Mouse (Mus musculus): ENCODE results near the gene Rasa3. TPM values are rescaled to one million over a fixed set of nuclear protein-coding genes. Genes with fewer than 3 reads are reported as not detected.
A peak's percentile ranks its signal among the peaks of the same experiment; 100 is the strongest.

Rasa3 gene
- 10 to 100 TPM; 65.6 to 72.9 TPM for total RNA-seq (2021)
- long read RNA-seq, experiment 1, full-length matches to known transcripts, result 59 of 79 reads
- long read RNA-seq, experiment 1, partial matches to known transcripts, result 12 of 79 reads
- long read RNA-seq, experiment 1, other reads (novel, unspliced or antisense), result 8 of 79 reads
- long read RNA-seq, experiment 2, full-length matches to known transcripts, result 20 of 34 reads
- long read RNA-seq, experiment 2, partial matches to known transcripts, result 11 of 34 reads
- long read RNA-seq, experiment 2, other reads (novel, unspliced or antisense), result 3 of 34 reads

GRCm38 (mm10) chr8:13677413-13677883, at the start of gene Rasa3:
Gene Rasa3 (minus strand): TSS chr8:13677603.
- DNase-seq (ENCODE audit: low spot score in 2 of 2), result peak; percentile 89 to 95

- DNase-seq (ENCODE audit: low spot score in 2 of 2), result peak in 1 of 2 experiments; percentile 71
These were observed 48.3 kb upstream of the Rasa3 start for GRCm38 (mm10) chr8:13725722-13726121.

GRCm38 (mm10) chr8:13718980-13719379, 41.6 kb upstream of the Rasa3 start:
- no peak for DNase-seq (ENCODE audit: low spot score in 2 of 2)

- no peak for DNase-seq (ENCODE audit: low spot score in 2 of 2)
These were observed 31.1 kb upstream of the Rasa3 start for GRCm38 (mm10) chr8:13708514-13708913.

- DNase-seq (ENCODE audit: low spot score in 2 of 2), result no peak
These were observed 29.5 kb upstream of the Rasa3 start for GRCm38 (mm10) chr8:13706918-13707317.

- DNase-seq (ENCODE audit: low spot score in 2 of 2), result peak; percentile 61 to 66
These were observed 28.3 kb upstream of the Rasa3 start, which contains the start of gene Cfap97d2 for GRCm38 (mm10) chr8:13705668-13706067. Gene Cfap97d2 (plus strand): TSS chr8:13705889.

- no peak for DNase-seq (ENCODE audit: low spot score in 2 of 2)
These were observed 26.9 kb upstream of the Rasa3 start for GRCm38 (mm10) chr8:13704301-13704700.

- DNase-seq (ENCODE audit: low spot score in 2 of 2), result no peak
These were observed 26.4 kb upstream of the Rasa3 start for GRCm38 (mm10) chr8:13703756-13704155.

GRCm38 (mm10) chr8:13702755-13703154, 25.4 kb upstream of the Rasa3 start:
- DNase-seq (ENCODE audit: low spot score in 2 of 2), result no peak

GRCm38 (mm10) chr8:13699323-13699949, 22.0 kb upstream of the Rasa3 start:
- no peak for DNase-seq (ENCODE audit: low spot score in 2 of 2)

- DNase-seq (ENCODE audit: low spot score in 2 of 2), result no peak
These were observed 20.9 kb upstream of the Rasa3 start for GRCm38 (mm10) chr8:13698281-13698680.

- no peak for DNase-seq (ENCODE audit: low spot score in 2 of 2)
These were observed 20.3 kb upstream of the Rasa3 start for GRCm38 (mm10) chr8:13697681-13698080.

- DNase-seq (ENCODE audit: low spot score in 2 of 2), result no peak
These were observed 19.8 kb upstream of the Rasa3 start for GRCm38 (mm10) chr8:13697196-13697595.

GRCm38 (mm10) chr8:13696157-13696556, 18.8 kb upstream of the Rasa3 start:
- DNase-seq (ENCODE audit: low spot score in 2 of 2), result no peak

GRCm38 (mm10) chr8:13695203-13695867, 17.9 kb upstream of the Rasa3 start:
- DNase-seq (ENCODE audit: low spot score in 2 of 2), result no peak

GRCm38 (mm10) chr8:13694735-13695134, 17.3 kb upstream of the Rasa3 start:
- DNase-seq (ENCODE audit: low spot score in 2 of 2), result no peak

- peak in 1 of 2 experiments; percentile 31 for DNase-seq (ENCODE audit: low spot score in 2 of 2)
These were observed 15.1 kb upstream of the Rasa3 start for GRCm38 (mm10) chr8:13692302-13693066.

- no peak for DNase-seq (ENCODE audit: low spot score in 2 of 2)
These were observed 11.9 kb upstream of the Rasa3 start for GRCm38 (mm10) chr8:13689331-13689730.

GRCm38 (mm10) chr8:13688461-13688860, 11.1 kb upstream of the Rasa3 start:
- DNase-seq (ENCODE audit: low spot score in 2 of 2), result no peak

GRCm38 (mm10) chr8:13687941-13688340, 10.5 kb upstream of the Rasa3 start:
- DNase-seq (ENCODE audit: low spot score in 2 of 2), result no peak

- no peak for DNase-seq (ENCODE audit: low spot score in 2 of 2)
These were observed 9.8 kb upstream of the Rasa3 start for GRCm38 (mm10) chr8:13687101-13687717.
